Mouse (Mus musculus) kidney, embryonic 15.5 days (tissue): ENCODE measurements at regions not wholly inside any gene's neighbourhood (a gene's known extent, or its start where the extent isn't known, plus 50 kb on each side); places are given as distances from the start of the nearest gene placed in this dataset.

Source experiments
- ATAC-seq: fragments of 200-750 bp; cut with Nextera tagmentation; replicated peaks from 2 replicates; pipeline ENCODE4 v1.8.0; 2017; ENCODE audit warnings: moderate TSS enrichment; ENCODE audit not compliant: low FRiP score
- H3K27ac ChIP-seq: fragments of 300-500 bp; sonication (generic); 2 replicates; pipeline ENCODE4 v1.5.1; 2015; ENCODE audit warnings: mild to moderate bottlenecking, inconsistent platforms
- H3K27me3 ChIP-seq: fragments of 300-500 bp; sonication (generic); 2 replicates; pipeline ENCODE4 v1.6.1; 2015; ENCODE audit warnings: inconsistent platforms
- H3K36me3 ChIP-seq: fragments of 300-500 bp; sonication (generic); 2 replicates; pipeline ENCODE4 v1.6.1; 2015; ENCODE audit warnings: inconsistent platforms
- H3K4me1 ChIP-seq: fragments of 300-500 bp; sonication (generic); 2 replicates; pipeline ENCODE4 v1.6.1; 2015; ENCODE audit warnings: inconsistent platforms
- H3K4me2 ChIP-seq: fragments of 300-500 bp; sonication (generic); 2 replicates; pipeline ENCODE4 v1.6.1; 2015; ENCODE audit warnings: moderate library complexity, mild to moderate bottlenecking, inconsistent platforms
- H3K4me3 ChIP-seq: fragments of 300-500 bp; sonication (generic); replicated peaks from 2 replicates; pipeline ENCODE4 v1.5.1; 2015; ENCODE audit warnings: mild to moderate bottlenecking, inconsistent platforms
- H3K9ac ChIP-seq: fragments of 300-500 bp; sonication (generic); 2 replicates; pipeline ENCODE4 v1.6.1; 2015; ENCODE audit warnings: mild to moderate bottlenecking, inconsistent platforms
- H3K9me3 ChIP-seq: fragments of 300-500 bp; sonication (generic); replicated peaks from 2 replicates; pipeline ENCODE4 v1.6.1; 2016; ENCODE audit warnings: inconsistent platforms
- WGBS: fragments of 180-500 bp; shearing (Covaris S2); methylation state at CpG from one replicate; pipeline ENCODE4 v1.1.7; 2015; ENCODE audit warnings: mixed read lengths; 5-methylcytosine and 5-hydroxymethylcytosine counted together

GRCm38 (mm10) chr7:130036845-130037572 is 445.3 kb downstream of the Wdr11 start:
- no peaks in the 10 kb centered on the region for H3K36me3 ChIP-seq
- no peak overlapping the region for H3K4me3 ChIP-seq
- 70% methylated on average over 8 of the region's 8 CpGs for WGBS
- no peak overlapping the region for H3K9ac ChIP-seq
- H3K9me3 ChIP-seq = no peaks in the 10 kb centered on the region
- no peak for ATAC-seq
- H3K4me1 ChIP-seq = peaks cover 13% of the 10 kb centered on the region
- H3K4me2 ChIP-seq = no peak overlapping the region
- H3K27ac ChIP-seq = no peak overlapping the region
- H3K27me3 ChIP-seq = no peaks in the 10 kb centered on the region

- H3K4me3 ChIP-seq = no peak overlapping the region
- 72% methylated on average over 4 of the region's 4 CpGs for WGBS
- no peak overlapping the region for H3K4me2 ChIP-seq
- no peaks in the 10 kb centered on the region for H3K9me3 ChIP-seq
- H3K27me3 ChIP-seq = no peaks in the 10 kb centered on the region
- H3K36me3 ChIP-seq = no peaks in the 10 kb centered on the region
- no peak overlapping the region for H3K9ac ChIP-seq
- peaks cover 19% of the 10 kb centered on the region for H3K4me1 ChIP-seq
- no peak overlapping the region for H3K27ac ChIP-seq
- ATAC-seq = no peak
Observed at GRCm38 (mm10) chr7:130037573-130037925, 445.9 kb downstream of the Wdr11 start.

- Histone ChIP-seq H3K9me3 (no peaks in the 10 kb centered on the region), H3K36me3 (no peaks in the 10 kb centered on the region), H3K4me2 (no peak overlapping the region), H3K9ac (no peak overlapping the region), H3K4me3 (no peak overlapping the region), H3K27ac (no peak overlapping the region), H3K27me3 (no peaks in the 10 kb centered on the region), H3K4me1 (peaks cover 42% of the 10 kb centered on the region)
- 77% methylated on average over 8 of the region's 8 CpGs for WGBS
- 0 out of 2 replicates have a peak, but pooled peaks have one; percentile 29 for ATAC-seq
Observed at GRCm38 (mm10) chr7:130040596-130040995, 448.9 kb downstream of the Wdr11 start.

GRCm38 (mm10) chr7:130041402-130041965 is 449.8 kb downstream of the Wdr11 start:
- H3K4me3 ChIP-seq = no peak overlapping the region
- H3K9me3 ChIP-seq = no peaks in the 10 kb centered on the region
- H3K4me1 ChIP-seq = peaks cover 51% of the 10 kb centered on the region
- no peak overlapping the region for H3K9ac ChIP-seq
- no peaks in the 10 kb centered on the region for H3K27me3 ChIP-seq
- H3K27ac ChIP-seq = no peak overlapping the region
- ATAC-seq = no peak
- no peak overlapping the region for H3K4me2 ChIP-seq
- 76% methylated on average over 11 of the region's 11 CpGs for WGBS
- no peaks in the 10 kb centered on the region for H3K36me3 ChIP-seq

GRCm38 (mm10) chr7:130042296-130042910 is 450.7 kb downstream of the Wdr11 start:
- Histone ChIP-seq H3K27me3 (no peaks in the 10 kb centered on the region), H3K4me3 (no peak overlapping the region), H3K36me3 (no peaks in the 10 kb centered on the region), H3K27ac (peak overlapping the region; percentile 32; the same call in 1 of the 2 replicates), H3K4me1 (peaks cover 49% of the 10 kb centered on the region), H3K9me3 (no peaks in the 10 kb centered on the region), H3K4me2 (no peak overlapping the region), H3K9ac (no peak overlapping the region)
- WGBS = 54% methylated on average over 5 of the region's 5 CpGs
- ATAC-seq = no peak

- 0 out of 2 replicates have a peak, but pooled peaks have one; percentile 34 for ATAC-seq
- Histone ChIP-seq H3K4me1 (peaks cover 57% of the 10 kb centered on the region), H3K36me3 (no peaks in the 10 kb centered on the region), H3K4me2 (no peak overlapping the region), H3K27me3 (no peaks in the 10 kb centered on the region), H3K9ac (no peak overlapping the region), H3K4me3 (no peak overlapping the region), H3K27ac (peak overlapping the region; percentile 71), H3K9me3 (no peaks in the 10 kb centered on the region)
- WGBS = 34% methylated on average over 21 of the region's 21 CpGs
Observed at GRCm38 (mm10) chr7:130043397-130044234, 452.0 kb downstream of the Wdr11 start.

GRCm38 (mm10) chr7:130044235-130044553 is 452.5 kb downstream of the Wdr11 start:
- no peak overlapping the region for H3K4me2 ChIP-seq
- ATAC-seq = no peak
- 82% methylated on average over 6 of the region's 6 CpGs for WGBS
- H3K9ac ChIP-seq = no peak overlapping the region
- H3K4me1 ChIP-seq = peaks cover 58% of the 10 kb centered on the region
- no peak overlapping the region for H3K27ac ChIP-seq
- H3K9me3 ChIP-seq = no peaks in the 10 kb centered on the region
- H3K36me3 ChIP-seq = no peaks in the 10 kb centered on the region
- no peaks in the 10 kb centered on the region for H3K27me3 ChIP-seq
- no peak overlapping the region for H3K4me3 ChIP-seq

- Histone ChIP-seq H3K27me3 (no peaks in the 10 kb centered on the region), H3K36me3 (no peaks in the 10 kb centered on the region), H3K4me3 (no peak overlapping the region), H3K27ac (0 out of 2 replicates have a peak overlapping the region, but pooled peaks have one; percentile 30), H3K4me2 (no peak overlapping the region), H3K9me3 (no peaks in the 10 kb centered on the region), H3K9ac (no peak overlapping the region), H3K4me1 (peaks cover 62% of the 10 kb centered on the region)
- ATAC-seq = no peak
- 49% methylated on average over 6 of the region's 6 CpGs for WGBS
Observed at GRCm38 (mm10) chr7:130044581-130044980, 452.9 kb downstream of the Wdr11 start.

- Histone ChIP-seq H3K4me1 (peaks cover 66% of the 10 kb centered on the region), H3K9ac (no peak overlapping the region), H3K27me3 (no peaks in the 10 kb centered on the region), H3K36me3 (no peaks in the 10 kb centered on the region), H3K4me2 (no peak overlapping the region), H3K27ac (no peak overlapping the region), H3K9me3 (no peaks in the 10 kb centered on the region), H3K4me3 (no peak overlapping the region)
- WGBS = 65% methylated on average over 2 of the region's 2 CpGs
- no peak for ATAC-seq
Observed at GRCm38 (mm10) chr7:130046086-130046485, 454.4 kb downstream of the Wdr11 start.

GRCm38 (mm10) chr7:130047293-130048034 is 455.8 kb downstream of the Wdr11 start:
- Histone ChIP-seq H3K4me3 (no peak overlapping the region), H3K27me3 (no peaks in the 10 kb centered on the region), H3K4me2 (no peak overlapping the region), H3K9me3 (no peaks in the 10 kb centered on the region), H3K36me3 (no peaks in the 10 kb centered on the region), H3K9ac (no peak overlapping the region), H3K4me1 (peaks cover 61% of the 10 kb centered on the region), H3K27ac (peak overlapping the region; percentile 45; the same call in 1 of the 2 replicates)
- 73% methylated on average over 11 of the region's 11 CpGs for WGBS
- ATAC-seq = no peak

- no peak overlapping the region for H3K9ac ChIP-seq
- H3K4me3 ChIP-seq = no peak overlapping the region
- peak overlapping the region; percentile 45; the same call in 1 of the 2 replicates for H3K27ac ChIP-seq
- H3K4me2 ChIP-seq = no peak overlapping the region
- 50% methylated on average over 6 of the region's 6 CpGs for WGBS
- ATAC-seq = no peak
- no peaks in the 10 kb centered on the region for H3K27me3 ChIP-seq
- no peaks in the 10 kb centered on the region for H3K9me3 ChIP-seq
- H3K4me1 ChIP-seq = peaks cover 55% of the 10 kb centered on the region
- H3K36me3 ChIP-seq = no peaks in the 10 kb centered on the region
Observed at GRCm38 (mm10) chr7:130048106-130048772, 456.6 kb downstream of the Wdr11 start.
